Mouse (Mus musculus): ENCODE measurements around the gene Scrt2.
A peak's percentile ranks its signal among the peaks of the same experiment; 100 is the strongest.

The Scrt2 gene

DNA sequence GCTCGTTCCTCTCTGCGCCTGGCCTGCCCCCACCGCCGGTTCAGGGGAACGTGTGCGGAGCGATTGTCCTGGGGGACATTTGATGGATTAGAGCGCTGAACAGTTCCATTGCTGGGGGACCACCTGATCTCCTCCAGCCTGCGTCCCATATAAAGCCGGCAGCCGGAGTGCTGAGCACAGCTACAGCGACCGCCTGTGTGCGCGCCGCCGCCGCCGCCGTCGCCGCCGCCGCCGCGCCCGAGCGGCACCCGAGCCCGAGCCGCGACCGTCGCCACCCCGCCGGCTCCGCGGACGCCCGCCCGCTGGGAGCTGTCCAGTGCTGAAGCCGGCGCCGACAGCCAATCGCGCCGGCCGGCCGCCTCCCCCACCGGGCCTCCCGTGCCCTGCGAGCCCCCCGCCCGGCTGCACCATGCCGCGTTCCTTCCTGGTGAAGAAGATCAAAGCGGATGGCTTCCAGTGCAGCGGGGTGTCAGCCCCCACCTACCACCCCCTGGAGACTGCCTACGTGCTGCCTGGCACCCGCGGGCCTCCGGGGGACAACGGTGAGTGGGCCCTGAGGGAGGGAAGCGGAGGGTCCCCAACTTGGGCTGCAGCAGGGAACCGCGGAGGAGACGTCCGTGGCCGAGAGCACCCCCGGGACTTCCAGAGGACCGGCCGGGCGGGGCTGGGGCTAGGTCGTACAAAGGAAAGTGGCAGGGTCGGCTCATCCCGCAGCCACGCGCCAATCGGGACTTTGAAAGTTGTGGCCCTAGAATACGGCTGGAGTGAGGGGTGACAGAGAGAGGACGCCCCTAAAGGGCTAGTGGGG lies 516 bp downstream of the Scrt2 start:
- no peak for DNase-seq (ENCODE audit: low spot score in 2 of 2)

DNA sequence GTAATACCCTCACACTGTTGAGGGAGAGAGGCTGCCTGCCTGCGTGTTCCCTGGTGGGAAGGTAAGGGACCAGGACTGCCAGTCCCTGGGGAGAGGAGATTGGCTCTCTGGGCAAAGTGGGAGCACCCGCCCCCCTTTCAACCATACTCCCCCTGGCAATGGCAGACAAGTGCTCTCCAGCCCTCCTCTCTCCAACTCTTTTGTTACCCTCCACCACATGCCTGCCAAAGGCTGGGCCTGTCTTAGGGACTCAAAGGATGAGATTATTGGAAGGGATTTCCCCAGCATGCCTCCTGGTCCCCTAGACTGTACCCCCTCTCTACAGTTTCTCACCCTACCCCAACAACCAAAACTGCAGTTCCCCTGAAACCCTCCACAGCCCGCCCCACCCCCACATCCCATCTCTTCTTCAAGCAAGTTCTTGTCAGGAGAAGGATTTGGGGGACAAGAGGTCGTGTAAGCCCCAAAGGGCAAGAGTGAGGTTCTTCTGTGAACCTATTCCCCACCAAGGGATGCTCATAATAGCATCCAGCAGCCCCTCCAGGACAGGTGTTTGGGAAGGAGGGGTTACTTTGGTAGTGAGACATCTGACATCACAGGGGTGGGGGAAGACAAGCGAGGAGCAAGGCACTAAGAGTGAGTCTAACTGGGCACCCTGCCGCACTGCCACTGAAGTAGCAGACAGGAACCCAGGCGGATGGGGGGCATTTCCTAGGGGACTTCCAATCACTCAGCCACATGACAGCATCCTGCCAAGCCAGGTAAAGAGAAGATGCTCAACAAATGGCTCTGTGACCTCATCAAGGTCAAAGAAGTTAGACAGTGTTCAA lies 1.3 kb downstream of the Scrt2 start:
- no peak for DNase-seq (ENCODE audit: low spot score in 2 of 2)

DNA sequence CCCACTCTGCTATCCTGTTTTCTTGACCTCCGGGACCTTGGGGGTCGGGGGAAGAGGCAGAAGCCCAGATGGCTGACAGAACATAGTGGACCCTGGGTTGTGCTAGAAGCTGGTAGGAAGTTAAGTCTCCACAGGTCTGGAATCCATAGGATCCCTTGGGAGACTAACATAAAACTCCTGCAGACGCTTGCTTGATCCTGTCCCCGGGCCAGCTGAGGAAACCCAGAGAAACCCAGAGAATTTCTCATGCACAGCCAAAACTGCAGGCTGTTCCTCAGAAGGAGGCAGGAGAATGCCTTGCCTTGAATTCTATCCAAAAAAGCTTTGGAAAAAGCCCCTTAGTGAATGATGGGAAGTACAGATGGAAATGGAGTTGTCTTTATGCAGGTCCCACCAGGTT lies 2.1 kb downstream of the Scrt2 start:
- no peak for DNase-seq (ENCODE audit: low spot score in 2 of 2)

DNA sequence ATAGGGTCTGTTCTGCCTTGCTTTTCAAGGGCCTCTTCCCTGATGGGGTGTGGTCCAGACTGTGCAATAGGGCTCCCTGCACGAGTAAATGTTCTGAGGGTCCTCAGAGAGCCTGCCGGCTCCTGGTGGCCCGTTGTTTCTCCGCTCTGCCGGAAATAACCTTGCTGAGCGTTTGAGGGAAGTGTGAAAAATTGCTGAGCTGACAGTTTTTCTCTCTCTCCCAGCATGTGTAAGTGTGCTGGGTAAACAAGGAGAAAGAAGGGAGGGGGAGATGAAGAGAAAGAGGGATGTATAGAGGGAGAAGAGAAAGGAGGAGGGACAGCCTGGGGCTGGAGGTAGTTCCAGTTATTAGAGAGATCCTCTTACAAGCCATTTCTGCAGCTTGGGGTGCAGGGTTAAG lies 3.0 kb downstream of the Scrt2 start:
- no peak for DNase-seq (ENCODE audit: low spot score in 2 of 2)

DNA sequence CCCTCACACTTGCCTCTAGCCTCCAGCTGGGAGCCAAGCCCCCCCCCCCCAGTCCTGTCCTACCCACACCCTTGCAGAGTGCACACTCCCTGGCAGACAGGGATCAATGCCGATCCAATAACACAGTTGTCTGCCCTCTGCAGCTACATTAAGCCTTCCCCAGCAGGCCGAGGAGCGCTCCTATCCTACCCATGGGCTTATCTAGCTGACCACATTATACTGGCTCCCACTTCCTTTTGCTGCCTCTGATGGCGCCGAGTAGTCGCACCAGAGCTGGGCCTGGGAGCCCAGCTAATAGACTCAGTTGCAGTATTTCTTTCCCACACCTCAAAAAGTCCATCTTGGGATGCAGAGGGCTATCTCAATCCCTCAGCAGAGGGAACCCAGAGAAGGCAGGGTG lies 4.1 kb downstream of the Scrt2 start:
- no peak for DNase-seq (ENCODE audit: low spot score in 2 of 2)

DNA sequence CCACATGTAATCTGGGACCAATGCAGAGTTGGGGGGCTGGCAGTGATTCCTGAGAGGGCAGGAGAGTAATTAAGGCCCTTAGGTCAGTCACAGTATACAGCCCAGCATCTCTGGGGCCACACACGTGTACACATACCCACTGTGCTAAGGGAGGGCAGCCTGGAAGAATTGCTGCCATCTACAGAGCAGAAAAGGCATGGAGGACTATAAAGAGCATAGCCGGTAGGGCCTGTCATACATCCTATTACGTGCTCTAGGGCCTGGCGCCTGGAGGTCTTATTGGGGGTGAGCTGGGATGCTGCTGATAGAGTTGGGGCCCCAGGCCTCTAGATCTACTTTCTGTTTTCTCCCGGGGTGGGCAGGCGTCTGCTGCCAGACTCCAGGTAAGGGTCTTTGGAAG lies 5.1 kb downstream of the Scrt2 start:
- DNase-seq (ENCODE audit: low spot score in 2 of 2): no peak

DNA sequence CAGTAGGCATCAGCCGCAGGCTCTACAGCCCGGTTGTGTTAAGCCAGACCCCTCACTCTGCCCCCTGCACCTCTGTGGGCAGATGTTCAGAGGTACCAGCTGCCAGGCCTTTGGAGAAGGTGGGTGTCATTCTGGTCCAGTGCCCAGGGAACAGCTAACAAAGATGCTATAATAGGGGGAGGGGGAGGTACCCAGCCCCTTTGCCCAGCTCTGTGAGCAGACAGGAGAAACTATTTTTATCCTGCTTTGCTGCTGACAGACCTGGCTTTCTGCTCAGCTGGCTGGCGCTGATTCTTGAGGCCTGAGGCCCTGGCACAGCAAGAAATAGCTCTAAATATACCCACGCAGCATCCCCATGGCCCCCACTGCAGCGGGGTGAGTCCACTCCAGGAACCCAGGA lies 5.8 kb downstream of the Scrt2 start:
- DNase-seq (ENCODE audit: low spot score in 2 of 2): no peak

DNA sequence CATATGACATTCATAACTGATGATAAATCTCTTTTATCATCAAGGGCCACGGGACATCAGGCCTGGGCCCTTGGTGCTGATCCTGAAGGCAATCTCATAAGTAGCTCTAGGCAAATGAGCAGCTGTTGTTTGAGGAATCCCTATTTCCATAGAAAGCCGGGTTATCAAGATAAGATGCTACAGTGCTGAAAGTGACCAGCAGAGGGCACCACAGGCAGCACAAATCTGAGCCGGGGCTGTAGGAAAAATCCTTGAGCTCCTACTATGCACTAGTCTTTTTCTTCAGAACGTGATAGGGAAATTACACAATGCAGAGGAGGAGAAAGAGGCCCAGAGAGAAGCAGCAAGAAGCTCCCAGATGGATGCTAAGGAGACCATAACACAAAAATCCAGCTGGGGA lies 7.7 kb downstream of the Scrt2 start:
- peak in 1 of 2 experiments; percentile 72 for DNase-seq (ENCODE audit: low spot score in 2 of 2)

DNA sequence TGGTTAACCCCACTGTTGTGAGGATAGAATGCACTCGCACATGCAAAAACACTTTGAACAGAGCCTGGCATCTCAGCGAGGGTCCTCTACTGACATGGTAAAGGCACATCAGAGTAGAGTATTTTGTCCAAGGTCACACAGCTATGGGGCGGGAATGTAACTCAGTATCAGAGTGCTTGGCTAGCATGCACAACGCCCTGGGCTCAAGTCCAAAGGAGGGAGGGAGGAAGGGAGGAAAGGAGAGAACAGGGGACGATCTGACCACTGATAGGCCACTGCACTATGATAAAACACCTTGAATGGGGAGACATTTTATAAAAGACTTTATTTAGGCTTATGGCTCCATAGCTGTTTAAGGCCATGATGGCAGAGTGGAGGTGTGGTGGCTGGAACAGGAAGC lies 8.3 kb downstream of the Scrt2 start:
- DNase-seq (ENCODE audit: low spot score in 2 of 2): no peak

DNA sequence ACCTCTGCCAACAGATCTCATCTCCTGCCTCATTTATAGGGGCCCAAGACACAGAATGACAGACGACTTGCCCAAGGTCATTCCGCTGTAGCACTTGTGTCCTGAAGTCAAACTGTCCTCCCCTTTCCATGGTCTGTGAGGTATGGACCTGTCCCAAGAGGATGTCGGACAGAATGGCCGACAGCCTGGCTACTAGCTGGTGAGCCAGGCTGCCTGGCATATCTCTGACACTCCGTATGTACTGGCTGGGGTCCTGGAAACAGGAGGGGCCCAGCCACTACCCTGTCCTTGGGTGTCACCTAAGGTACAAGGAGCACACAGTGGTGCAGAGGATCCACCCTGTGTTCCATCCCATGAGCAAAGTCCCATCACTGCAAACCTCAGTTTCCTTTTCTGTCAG lies 9.2 kb downstream of the Scrt2 start:
- no peak for DNase-seq (ENCODE audit: low spot score in 2 of 2)

DNA sequence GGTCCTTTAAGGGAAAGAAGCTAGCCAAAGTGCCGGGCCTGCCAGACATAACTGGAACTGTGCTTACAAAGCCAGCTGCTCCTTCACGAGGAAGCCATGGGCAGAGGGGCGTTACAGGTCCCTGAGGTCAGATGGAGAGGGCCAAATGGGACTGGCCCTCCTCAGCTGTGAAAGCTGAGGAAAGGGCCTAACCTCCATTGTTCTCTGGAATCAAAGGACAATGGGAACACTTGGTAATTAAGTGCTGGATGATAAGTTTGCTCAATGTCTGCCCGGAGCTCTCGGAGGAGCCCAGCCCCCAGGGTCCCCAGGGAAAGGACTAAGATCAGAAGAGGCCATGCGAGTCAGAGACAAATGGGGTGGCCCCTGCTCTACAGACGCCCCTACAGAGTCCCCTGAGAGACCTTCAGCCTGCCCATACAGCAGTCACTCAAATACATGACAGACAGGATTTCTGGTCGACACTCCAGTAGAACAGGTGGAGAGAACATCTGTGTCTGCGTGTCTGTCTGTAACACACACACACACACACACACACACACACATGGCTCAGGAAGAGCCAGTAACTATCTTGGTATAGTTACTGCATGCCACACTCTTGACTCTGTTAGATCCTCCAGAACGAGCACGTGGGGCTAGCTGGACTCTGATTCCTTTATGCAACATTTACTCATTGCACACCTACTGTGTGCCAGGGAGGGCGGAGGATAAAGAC lies 10.2 kb downstream of the Scrt2 start:
- DNase-seq (ENCODE audit: low spot score in 2 of 2): no peak

DNA sequence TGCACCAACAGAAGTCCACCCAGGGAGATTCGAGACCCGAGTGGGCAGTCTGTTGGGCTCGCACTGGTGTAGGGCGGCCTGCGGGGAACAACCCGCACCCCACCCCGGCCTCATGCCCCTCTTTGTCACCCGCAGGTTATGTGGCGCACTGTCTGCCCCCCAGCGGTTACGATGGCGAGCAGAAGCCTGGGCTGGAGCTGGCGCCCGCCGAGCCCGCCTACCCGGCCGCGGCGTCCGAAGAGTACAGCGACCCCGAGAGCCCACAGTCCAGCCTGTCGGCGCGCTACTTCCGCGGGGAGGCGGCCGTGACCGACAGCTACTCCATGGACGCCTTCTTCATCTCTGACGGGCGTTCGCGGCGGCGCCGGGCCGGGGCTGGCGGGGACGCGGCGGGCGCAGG lies 11.6 kb downstream of the Scrt2 start:
- no peak for DNase-seq (ENCODE audit: low spot score in 2 of 2)

DNA sequence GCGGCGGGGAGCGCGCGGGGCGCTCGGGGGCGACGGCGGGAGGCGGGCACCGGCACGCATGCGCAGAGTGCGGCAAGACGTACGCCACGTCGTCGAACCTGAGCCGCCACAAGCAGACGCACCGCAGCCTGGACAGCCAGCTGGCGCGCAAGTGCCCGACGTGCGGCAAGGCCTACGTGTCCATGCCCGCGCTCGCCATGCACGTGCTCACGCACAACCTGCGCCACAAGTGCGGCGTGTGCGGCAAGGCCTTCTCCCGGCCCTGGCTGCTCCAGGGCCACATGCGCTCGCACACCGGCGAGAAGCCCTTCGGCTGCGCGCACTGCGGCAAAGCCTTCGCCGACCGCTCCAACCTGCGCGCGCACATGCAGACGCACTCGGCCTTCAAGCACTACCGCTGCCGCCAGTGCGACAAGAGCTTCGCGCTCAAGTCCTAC lies 12.0 kb downstream of the Scrt2 start:
- DNase-seq (ENCODE audit: low spot score in 2 of 2): no peak

DNA sequence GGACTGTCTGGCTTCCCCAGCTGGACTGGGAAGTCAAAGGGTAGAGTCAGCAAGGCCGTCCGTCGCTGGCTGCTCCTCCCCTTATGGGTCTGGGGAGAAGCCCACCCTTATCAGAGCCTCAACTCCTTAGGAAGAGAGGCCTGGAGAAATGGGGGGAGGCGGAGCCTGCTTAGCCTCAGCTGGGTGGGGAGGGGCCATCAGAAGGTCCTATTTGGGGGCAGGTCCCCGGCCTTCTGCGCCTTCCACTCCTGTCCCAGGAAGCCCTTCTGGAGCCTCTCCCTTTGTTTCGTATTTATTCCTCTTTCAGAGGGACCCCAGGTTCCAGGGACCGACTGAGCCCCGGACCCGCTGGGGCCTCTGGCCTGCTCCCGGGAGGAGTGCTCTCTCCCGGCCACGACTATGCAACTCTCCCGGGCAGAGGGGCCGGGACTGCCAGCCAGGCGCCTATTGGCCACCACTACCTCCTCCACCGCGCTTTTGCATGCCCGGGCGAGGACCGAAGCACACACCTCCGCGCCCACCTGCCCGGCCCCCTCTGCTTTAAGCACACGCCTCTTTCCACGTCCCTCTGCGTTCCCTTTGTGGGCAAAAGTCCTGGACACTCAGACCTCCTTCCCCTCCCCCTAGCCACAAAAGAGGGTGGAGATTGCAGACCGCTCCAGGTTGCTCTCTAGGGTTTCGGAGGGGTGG lies 13.7 kb downstream of the Scrt2 start:
- DNase-seq (ENCODE audit: low spot score in 2 of 2): no peak

DNA sequence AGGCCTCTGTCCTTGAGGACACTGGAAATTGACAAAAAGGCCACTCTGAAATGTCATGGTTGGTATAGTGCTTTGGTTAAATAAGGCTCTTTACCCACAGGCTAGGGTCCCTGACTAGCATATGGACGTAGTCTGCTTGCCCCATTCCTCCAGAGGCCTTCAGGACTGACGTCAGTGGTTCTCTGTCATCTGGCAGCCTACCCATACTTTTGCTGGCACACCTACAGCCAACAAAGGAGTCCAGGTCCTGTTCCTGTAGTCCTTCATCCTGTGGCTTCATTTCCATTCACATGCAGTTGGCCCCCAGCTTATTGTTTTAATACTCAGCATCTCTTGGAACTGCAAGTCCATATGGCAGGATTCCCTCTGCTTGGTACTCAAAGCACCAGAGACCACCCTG lies 15.6 kb downstream of the Scrt2 start:
- no peak for DNase-seq (ENCODE audit: low spot score in 2 of 2)

DNA sequence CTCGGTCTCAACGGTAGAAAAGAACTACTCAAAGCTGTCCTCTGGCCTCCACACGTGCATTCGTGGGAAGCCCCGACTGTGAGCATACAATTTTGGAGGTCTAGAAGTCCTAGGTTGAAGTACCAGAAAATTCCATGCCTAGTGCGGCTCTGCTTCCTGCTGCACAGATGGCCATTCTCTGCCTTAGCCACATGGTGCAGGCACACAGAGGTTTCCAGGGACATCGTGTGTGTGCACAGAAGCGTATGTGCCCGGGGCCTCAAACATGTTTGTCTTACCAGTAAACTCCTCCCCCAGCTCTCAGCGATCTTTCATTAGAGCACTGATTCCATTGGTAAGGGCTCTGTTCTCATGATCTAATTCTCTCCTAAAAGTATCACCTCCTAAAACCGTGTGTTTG lies 16.6 kb downstream of the Scrt2 start:
- DNase-seq (ENCODE audit: low spot score in 2 of 2): no peak

DNA sequence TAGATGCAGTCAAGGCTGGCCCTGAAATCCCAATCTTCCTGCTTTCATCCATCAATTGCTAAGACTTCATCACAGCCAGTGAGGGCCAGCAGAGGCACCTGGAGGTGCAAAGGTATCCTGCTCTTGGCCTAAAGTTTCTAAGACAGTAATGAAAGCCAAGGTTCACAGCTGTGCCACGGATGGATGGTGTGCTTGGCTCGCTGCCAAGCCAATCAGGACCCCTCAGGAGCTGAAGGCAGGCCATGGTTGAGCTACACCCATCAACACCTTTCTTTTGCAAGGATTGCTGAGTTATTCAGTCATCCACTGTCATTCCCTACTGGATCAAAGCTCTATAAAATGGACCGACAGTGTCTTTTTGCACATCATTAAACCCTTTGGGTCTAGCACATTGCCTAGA lies 18.2 kb downstream of the Scrt2 start:
- no peak for DNase-seq (ENCODE audit: low spot score in 2 of 2)

DNA sequence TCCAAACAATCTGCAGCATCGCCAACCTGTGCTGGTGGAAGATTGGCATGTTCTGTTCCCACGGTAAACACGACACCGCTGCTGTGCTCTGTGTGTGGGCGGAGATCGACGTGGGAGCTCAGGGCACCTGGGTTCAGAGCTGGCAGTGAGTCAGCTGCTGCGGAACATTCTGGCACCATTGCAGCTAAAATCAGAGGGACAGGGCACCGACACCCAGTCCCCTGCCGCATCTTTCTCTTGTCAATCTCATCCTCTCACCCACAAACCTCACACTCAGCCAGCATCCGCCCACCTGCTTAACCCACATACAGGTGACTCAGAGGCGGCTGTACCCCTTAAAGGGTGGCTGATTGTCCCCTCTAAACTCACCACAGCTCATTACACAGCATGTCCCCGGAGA lies 20.4 kb downstream of the Scrt2 start:
- no peak for DNase-seq (ENCODE audit: low spot score in 2 of 2)

DNA sequence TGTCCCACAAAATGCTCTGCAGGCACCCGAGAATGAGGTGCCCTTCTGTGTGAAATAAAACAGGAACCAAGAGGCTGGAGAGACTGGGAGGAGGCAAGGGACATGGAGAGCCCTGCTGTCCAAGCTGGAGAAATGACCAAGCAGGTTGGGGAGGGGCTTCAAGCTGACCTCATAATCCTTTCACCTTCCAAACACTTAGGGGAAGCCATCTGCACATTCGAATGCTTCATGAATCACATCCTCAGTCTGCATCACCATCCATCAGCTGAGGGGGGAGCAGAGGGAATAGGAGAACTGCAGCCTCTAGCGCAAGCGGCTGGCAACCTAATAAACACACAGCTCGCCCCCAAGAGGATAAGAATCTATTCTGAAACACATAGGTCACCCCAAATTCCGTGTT lies 21.0 kb downstream of the Scrt2 start:
- DNase-seq (ENCODE audit: low spot score in 2 of 2): no peak

DNA sequence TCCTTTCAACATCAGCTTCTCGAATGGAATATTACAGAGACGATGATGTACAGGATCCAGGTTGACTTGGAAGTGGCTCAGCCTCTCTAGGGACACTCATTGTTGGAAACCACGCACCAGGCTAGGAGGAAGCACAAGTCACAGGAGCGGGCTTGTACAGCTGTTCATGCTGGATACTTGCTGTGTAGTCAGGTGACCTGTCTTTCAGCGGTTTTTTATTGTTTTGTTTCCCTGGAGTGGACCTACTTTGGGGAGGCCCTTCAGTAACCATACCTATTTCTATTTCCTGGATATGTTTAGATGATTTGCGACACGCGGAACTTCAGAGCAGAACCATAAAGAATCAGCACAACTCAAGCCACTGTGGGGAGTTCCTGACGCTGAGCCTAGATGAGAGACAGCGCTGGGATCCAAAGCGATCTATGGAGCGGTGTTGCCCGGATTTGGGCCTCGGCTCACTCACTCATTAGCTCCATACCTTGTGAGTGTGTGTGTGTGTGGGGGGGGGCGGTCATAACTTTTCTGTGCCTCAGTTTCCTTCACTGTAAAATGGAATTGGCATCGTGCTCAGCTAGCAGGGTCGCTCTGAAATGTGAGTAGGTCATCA lies 23.5 kb downstream of the Scrt2 start:
- no peak for DNase-seq (ENCODE audit: low spot score in 2 of 2)
